Mouse (Mus musculus): Measurements from ENCODE around the gene Klhl5.

Gene Klhl5

DNA sequence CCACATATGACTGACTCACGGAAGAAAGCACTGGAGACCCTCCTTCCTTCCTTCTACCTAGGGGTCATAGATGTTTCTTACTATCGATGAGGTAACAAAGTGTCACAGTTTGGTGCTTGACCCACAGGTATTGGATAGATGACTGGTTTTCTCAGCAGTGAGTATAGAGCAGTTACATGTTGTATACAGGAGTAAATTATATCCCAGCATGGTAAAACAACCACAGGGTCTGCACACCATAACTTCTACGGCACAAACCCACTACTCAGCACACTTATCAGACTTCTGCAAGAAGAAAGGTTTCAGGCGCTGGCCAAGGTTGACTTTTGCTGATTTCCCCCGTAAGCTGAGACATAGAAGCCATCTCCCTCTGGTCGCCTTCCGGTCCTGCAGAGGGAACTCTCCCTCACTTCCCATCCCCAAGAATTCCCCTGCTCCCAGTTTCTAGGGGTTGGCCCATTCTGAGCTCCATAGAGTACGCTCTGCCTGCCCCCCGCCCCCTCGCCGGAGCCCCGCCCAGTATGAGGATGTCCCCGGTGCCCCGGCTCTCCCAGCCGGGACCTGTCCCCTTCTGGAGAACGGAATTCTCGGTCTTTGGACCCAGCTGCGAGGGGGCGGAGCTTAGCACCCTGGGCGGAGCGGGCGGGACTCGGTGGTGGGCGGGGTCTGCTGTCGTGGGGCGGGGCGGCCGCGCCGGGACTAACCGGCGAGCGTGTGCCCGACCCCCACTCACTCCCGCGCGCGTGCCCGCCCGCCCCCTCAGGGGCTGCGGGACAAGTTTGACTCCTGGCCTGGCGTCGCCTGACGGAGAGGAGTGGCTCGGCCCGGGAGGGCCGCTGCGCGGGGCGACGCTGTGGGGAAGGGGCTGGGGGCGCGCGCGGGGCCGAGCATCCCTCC is at the start of gene Klhl5:
TSS of gene Klhl5 (plus strand) at position 664 of the 897 bp plus-strand sequence.
- in situ Hi-C loops (cut with MboI, MseI): no loop called here

DNA sequence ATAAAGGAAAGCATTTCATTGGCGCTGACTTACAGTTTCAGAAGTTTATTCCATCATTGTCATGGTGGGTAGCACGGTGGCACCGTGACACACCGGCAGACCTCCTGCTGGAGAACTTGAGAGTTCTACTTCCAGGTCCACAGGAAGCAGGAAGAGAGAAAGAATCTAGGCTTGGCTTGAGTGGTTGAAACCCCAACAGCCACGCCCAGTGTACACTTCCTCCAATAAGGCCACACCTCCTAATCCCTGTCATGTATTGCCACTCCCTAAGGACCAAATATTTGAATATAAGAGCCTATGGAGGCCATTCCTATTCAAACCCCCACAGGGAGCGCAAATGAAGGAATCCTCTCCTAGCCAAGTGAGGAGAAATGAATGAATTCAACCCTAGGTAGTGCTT is 49.7 kb upstream of the Klhl5 start:
- in situ Hi-C loops (cut with MboI, MseI): no loop called here

DNA sequence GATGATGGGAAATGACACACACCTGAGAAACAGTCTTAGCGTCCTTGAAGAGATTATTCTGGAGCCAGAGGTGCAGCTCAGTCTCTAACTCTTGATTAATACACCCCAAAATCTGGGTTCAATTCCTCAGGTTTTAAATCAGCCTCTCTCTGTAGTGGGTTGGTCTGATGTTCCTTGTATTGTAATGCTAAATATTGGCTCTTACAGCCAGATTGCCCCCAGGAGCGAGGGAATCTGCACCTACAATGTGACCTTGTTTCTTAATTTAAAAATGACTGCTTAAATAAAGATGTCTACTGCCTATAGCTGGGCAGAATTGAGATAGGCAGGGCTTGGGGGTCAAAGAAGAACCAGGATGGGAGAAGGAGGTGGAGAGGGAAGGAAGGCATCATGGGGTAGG is 47.5 kb upstream of the Klhl5 start:
- in situ Hi-C loops (cut with MboI, MseI): no loop called here

DNA sequence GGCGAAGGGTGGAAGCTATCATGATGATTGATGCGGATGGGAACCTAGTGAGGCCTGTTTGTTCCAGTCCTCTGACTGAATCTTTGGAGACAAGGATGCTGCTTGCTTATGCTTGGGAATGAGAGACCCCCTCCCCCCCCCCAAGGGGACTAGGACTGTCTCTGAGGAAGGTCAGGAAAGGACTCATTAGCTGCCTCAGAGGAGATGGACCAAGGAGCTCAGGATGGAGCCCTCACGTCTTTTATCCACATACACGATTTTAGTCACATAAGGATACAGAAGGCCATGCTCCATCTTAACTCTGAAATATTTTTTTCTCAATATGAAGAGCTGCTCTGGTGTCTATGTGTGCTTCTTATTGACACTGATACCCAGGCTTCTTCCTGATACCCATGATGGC is 45.1 kb upstream of the Klhl5 start:
- in situ Hi-C loops (cut with MboI, MseI): no loop called here

DNA sequence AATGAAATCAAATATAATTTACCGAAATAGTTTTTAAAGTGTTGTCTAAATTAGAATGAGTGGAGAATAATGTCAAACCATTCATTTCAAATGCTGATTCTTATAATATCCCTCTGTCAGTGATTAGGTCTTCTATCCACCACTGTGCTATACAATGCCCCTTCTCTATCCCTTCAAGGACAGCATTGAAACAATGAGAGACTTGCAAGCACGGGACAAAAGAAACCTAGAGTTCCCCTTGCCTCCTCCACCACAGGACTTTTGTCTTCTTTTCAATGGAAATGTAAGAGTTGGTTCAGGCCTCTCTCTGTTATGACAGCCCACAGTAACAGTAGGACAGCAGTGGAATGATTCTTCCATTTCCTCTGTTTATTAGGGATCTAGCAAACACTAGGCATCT is 44.1 kb upstream of the Klhl5 start:
- in situ Hi-C loops (cut with MboI, MseI): no loop called here

DNA sequence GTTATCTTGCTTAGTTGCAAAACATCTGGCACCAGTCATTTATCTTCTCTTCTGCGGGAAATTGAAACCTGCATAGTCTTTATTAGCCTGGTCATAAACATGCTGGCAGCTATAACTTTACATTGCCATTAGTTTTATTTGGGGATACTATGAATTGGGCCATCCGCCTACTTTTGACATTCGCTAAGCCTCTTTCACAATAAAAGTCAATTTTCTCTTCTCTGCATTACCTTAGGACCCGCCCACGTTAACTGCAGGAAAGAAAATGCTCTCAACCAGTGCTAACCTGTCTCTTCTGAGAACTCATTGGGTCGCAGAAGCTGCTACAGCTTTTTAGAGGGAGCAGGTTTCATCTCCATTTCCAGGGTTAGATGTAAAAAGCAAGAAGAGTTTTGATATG is 39.2 kb upstream of the Klhl5 start:
- in situ Hi-C loops (cut with MboI, MseI): no loop called here

DNA sequence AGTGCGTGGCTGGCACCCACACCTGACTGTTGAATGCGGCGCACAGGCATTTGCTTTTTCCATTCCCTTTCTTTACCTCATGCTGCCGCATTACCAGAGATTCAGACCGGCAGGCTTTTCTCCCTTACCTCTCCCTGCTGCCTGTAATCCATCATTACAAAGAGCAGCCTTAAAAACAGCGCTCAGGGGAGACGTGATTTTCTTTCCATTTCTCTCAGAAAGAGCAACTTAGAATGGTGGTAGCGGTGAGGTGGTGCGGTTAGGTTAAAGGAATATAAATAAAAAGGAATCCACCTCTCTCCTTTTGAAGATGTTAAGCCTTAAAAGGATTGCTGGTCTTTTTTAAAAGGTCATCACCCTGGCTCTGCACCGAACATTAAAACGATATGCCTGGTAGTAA is 37.5 kb upstream of the Klhl5 start:
- in situ Hi-C loops (cut with MboI, MseI): no loop called here

DNA sequence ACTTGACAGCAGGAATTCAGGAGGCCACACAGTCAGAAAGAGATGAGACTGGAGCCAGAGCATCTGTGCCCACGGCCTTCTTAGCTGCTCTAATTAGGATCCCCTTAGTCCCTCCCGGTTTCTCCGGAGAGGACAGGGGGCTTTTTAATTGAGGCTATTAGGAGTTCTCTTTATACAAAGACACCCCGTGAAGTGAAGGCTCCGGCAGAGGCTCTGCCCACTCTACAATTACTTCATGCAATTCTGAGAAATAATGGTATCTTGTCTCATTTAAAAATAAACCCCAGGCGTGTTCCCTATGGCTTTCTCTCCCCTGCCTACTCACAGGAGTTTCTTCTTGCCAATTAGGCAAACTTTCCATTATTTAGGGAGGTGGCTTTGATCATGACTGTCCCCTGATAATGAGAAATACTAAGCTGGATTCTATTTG is 35.6 kb upstream of the Klhl5 start:
- in situ Hi-C loops (cut with MboI, MseI): no loop called here

DNA sequence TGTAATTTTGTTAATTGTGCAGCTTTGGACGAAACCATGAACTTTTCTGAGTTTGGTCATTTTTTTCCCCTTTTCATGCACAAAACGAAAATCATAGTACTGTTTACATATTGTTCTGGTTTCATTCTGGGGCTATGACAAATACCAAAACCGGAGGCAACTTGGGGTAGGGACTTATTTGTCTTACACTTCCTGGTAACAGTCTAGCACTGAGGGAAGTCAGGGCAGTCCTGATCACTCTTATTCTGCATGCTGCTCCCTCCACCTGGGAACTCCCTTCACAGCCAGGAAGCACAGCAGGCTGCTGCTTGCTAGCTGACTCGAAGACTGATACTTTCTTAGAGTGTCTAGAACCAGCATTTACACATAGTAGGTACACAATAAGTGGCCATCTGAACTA is 34.1 kb upstream of the Klhl5 start:
- in situ Hi-C loops (cut with MboI, MseI): no loop called here

DNA sequence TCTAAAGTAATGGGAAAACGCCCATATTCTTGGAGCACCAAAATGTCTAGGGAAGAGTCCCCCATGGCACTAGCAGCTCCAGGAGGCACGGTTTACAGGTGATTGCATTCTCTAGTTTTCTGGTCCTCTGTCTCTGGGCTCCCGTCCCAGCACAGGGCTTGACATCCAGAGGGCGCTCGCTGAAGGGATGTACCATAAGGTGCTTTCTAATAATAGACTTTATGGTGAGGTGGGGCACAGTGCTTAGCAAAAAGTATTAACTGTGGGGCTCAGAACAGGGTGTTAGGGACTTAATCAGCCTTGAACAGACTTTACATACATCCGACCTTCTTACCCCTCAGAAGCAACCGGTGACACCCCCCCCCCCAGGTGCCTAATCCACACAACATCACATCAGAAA is 32.6 kb upstream of the Klhl5 start:
- in situ Hi-C loops (cut with MboI, MseI): no loop called here

DNA sequence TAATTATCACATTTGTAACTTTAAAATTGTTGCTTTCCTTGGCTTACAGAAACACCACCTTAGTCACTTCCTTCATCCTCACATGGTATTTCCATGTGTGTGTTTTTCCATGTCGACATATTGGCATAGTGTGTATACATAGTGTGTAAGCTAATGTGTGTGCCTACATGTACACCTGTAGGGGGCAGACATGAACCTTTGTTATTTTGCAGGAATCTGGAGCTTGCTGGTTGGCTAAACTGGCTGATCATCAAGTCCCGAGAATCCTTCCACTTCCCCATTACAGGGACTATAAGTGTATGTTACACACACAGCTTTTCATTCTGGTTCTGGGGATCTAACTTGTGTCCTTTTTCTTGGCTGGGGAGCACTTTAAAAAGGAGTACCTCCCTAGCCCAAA is 31.3 kb upstream of the Klhl5 start:
- in situ Hi-C loops (cut with MboI, MseI): no loop called here

DNA sequence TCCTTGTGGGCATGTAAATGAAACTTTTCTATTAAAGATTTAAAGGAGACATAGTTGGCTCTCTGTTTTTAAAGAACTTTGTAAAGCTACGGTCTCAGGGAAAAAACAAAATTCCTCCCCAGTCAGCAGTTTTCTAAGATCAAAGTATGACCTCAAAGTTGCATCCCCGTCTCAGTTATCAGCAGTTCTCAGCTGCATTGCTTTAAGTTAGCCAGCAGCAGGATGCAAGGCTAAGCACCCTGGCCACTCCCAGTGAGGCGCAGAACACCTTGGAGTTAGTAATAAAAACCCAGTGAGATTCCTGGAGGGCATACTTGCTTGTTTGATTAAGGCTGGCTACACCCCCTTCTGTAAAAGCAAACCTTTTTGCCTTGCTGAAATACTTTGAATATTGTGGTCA is 30.6 kb upstream of the Klhl5 start:
- in situ Hi-C loops (cut with MboI, MseI): no loop called here

DNA sequence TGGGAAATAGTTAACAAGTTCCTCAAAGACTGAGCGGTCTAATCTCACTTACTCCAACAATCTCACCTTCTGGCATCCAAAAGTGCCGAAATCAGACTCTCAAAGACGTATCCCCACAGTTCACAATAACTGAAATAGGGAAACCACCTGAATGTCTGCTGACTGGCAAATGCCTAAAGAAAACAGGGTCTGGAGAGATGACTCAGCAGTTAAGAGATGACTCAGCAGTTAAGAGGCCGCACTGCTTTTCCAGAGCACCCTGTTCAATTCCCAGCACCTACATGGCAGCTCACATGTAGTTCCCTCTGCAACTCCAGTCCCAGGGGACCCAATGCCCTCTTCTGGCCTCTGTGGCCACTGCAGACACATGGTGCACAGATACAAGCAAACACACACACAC is 29.3 kb upstream of the Klhl5 start:
- in situ Hi-C loops (cut with MboI, MseI): no loop called here

DNA sequence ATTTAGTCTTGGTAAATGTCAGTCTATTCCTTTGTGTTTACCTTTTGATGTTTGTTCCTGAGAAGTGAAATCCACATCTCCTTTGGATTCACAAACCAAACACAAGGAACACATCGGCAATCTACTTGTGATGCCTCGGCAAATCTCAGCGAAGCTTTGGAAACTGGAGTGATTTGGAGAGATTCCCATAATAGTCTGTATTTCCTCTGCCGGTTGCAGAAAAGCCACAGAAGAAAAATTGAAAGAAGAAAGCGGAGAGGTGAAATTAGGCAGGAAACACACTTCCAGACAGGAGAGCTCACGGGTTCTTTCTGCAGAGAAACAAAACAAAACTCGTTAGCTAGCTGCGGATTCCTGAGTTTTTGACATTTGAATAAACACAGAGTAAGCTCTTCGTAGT is 27.5 kb upstream of the Klhl5 start:
- in situ Hi-C loops (cut with MboI, MseI): no loop called here

DNA sequence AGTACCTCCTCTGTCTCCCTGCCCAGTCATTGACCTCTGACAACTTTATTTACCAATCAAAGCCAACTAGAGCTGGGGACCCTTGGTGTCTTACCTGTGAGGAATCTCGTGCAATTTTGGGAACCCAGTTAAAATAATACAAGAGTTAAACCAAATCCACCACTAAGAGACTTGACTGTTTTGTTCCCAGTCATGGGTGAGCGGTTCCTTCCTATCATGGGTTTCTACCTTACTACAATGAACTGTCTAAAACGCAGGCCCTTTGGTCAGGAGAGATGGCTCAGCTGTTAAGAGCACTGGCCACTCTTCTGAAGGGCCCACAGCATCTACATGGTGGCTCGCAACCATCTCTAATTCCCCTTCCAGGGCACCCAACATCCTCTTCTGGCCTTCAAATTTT is 25.5 kb upstream of the Klhl5 start:
- in situ Hi-C loops (cut with MboI, MseI): no loop called here

DNA sequence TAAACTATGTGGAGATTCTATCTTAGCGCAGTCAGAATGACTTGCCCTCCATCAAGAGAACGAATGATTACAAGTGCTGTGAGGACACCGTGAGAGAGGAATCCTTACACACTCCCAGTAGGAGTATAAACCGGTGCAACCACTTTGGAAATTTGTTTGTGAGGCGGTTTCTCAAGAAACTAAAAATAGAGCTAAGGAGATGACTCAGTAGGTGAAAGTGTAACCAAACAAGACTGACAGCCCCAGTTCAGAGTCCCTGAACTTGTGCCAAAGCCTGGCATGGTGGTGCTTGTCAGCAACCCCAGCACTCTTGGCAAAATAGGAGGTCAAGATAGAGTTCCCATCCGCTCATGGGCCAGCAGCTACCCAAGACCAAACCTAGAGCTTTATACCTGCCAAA is 20.8 kb upstream of the Klhl5 start:
- in situ Hi-C loops (cut with MboI, MseI): no loop called here

DNA sequence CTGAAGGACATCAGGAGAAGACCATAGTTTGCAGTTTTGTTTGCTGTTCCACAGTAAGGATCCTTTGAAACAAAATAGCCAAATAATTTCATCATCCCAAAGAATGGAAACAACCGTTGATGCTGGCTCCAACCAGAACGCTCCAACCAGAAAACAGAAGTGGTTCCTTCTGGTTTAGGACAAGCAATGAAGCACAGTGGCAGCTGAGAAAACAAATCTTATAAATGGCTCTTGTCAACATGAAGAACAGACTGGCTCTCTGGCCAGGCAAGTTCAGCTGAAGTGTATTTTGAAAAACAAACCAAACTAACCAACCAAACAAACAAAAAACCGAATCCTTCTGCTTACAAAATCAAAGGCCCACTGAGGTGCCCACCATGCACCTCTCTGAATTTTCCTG is 17.6 kb upstream of the Klhl5 start:
- in situ Hi-C loops (cut with MboI, MseI): no loop called here

DNA sequence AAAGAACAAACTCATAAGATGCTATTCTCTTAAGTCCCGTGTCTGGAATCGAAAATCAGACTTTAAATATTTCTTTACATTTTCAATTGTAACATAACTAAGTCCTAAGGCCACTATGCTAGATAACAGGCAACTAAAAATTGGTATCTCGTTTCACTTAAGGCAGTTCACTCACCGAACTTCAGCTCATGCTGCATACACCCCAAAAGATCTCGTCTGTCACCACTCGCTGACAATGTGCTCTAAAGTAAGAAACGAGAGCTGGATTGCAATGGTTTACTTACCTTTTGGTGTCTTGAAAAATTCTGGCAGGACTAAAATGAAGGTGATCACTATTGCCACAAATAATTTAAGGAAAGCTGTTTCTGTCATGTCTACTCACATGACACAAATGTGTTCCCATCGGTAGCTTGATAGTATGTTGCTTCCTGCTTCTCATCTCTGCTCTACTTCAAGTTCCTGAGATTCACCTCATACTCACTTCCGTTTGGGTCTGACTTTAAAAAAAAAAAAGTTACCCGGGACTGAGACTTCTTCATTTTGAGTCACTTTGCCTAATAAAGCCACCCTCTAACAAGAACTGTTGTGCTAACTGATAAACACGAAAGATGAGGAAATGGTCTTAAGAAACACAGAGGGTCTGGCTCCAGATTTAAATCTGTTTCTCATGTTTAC is 16.0 kb upstream of the Klhl5 start:
- in situ Hi-C loops (cut with MboI, MseI): no loop called here

DNA sequence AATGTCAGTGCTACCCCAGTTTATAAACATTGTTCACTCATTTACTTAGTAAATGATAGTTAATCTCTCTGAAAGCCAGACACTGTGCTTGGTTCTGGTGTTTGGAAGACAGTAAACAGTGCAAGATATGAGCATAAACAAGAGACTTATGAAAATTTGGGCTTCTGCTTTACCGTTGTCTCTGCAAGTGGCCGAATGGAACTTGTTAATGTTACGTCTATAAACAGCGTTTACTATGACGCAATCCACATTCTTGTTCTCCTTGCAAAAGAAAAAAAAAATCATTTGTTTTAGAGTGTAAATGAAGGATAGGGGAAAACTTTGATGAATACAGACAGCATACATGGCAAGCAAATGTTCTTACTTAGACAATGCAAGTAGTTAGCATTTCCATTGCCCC is 15.4 kb upstream of the Klhl5 start, which contains the start of gene Tmem156:
TSS of gene Tmem156 (minus strand) at position 212 of the 400 bp plus-strand sequence.
- in situ Hi-C loops (cut with MboI, MseI): no loop called here

DNA sequence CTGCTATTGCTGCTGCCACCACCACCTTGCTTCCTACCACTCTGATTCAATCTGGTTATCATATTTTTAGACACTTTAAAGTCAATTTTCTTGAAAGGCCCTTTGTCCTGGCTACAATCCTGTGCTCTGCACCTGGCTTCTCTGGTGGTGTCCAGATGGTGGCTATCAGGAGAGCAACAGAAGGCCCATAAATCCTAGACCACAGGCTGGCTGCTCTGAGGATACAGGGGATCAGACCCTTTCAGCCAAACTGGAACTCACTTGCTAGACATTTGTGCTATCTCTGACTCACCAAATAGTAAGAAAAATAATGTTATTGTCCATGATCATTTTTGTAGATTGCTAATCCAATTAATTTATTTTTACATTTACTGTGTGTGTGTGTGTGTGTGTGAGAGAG is 13.6 kb upstream of the Klhl5 start:
- in situ Hi-C loops (cut with MboI, MseI): no loop called here

DNA sequence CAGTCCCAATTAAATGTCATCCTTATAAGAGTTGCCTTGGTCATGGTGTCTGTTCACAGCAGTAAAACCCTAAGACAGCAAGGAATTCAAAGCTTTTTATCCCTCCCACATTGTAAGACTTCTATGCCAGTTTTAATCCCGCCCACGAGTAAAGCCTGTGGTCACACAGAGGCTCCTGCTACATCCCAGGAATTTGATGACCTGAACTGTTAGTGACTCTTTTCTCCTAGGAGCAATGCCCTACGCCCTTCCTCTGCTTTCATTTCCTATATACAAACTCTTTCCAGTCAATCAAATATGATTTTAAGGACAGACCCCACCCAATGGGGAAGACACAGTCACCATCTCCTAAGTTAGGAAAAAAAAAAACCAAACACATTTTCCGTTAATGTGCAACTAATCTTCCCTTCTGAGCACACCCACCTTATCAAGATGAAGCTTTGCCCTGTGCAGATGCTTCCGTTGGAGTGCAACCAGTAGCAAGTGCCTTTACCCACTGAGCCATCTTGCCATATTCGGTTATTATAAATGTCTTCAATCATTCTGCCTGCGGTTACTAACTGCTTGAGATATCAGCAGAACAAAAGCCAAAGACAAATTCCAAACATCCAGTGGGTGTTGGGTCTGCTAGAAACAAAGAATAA is 12.3 kb upstream of the Klhl5 start:
- in situ Hi-C loops (cut with MboI, MseI): no loop called here

DNA sequence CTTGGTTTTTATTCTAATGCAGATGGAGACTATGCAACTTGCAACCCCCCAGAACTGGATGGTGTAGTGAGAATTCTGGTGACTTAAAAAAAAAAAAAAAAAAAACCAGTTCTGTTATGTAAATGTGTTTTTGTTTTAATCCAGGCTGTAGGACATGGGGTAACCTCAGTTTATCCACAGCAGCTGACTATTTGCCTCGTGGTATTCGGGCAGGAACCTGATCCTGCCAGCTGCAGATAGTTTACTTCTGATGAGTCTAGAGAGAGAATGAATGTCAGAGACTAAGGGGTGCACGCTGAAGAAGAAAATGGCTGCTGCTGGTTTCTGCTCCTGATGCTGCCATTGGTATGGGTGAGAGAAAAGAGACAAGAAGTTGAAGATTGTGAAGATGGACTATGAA is 11.3 kb upstream of the Klhl5 start:
- in situ Hi-C loops (cut with MboI, MseI): no loop called here

DNA sequence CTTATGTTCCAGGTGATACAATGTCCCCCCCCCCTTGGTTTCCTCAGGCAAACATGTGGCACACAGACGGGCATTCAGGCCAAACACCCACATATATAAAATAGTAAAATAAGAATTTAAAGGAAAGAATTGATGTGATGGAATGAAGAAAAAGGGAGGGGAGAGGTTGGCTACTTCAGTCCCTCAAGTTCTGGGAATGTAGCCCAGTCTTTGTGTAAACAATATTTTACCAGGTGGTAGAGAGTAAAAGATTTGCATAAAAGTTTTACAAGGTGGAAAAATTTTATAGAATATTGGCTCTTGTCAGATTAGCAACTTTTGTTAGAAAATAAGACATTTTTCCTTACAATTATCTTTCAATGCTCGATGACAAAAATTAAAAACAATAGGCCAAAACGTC is 10.5 kb upstream of the Klhl5 start:
- in situ Hi-C loops (cut with MboI, MseI): no loop called here
